Mouse (Mus musculus) left cerebral cortex, adult 2 months (tissue): ENCODE data around the gene Csnk2b. TPM values are rescaled to one million over a fixed set of nuclear protein-coding genes. Genes with fewer than 3 reads are reported as not detected.

Experiments
- DNase-seq, 2 experiments: peaks; one replicate each; pipeline ENCODE4 v3.0.0; 2021 to 2022; ENCODE audit warnings: low spot score in 2 of 2, mixed read lengths in 1 of 2; ENCODE audit errors: extremely low spot score in 1 of 2
- H3K27ac ChIP-seq: fragments of 200-600 bp; 2 replicates; pipeline ENCODE4 v1.8.1; 2022
- H3K4me3 ChIP-seq: fragments of 200-600 bp; 2 replicates; pipeline ENCODE4 v1.8.1; 2022
- CTCF ChIP-seq: fragments of 200-600 bp; IDR thresholded peaks from 2 replicates; pipeline ENCODE4 v1.8.1; 2022; ENCODE audit warnings: antibody characterized with exemption, mild to moderate bottlenecking, moderate library complexity
- intact Hi-C: fragments of 180-260 bp; cut with DNase I; formaldehyde crosslinking; loops from one replicate; pipeline ENCODE4 v1.15.1; 2025
- total RNA-seq, 2 experiments: library from RNA; stranded (reverse); gene quantifications; 2 replicates each; pipeline ENCODE4 v1.2.3; 2021

Gene Csnk2b
- total RNA-seq, 2 experiments from 2014 or later = 177 to 187 TPM

GRCm38 (mm10) chr17:35077786-35078233 lies 44.0 kb downstream of the Csnk2b start, which contains the start of gene Ly6g6d:
TSS of gene Ly6g6d (minus strand) at chr17:35078065.
- peak; percentile 45 for TF ChIP-seq CTCF
- intact Hi-C loops = no loop called here
- peak within 1 kb of the TSS; percentile 11; the same call in 1 of the 2 replicates for H3K27ac ChIP-seq
- DNase-seq = no peak
- H3K4me3 ChIP-seq = peak within 1 kb of the TSS; percentile 22

DNA sequence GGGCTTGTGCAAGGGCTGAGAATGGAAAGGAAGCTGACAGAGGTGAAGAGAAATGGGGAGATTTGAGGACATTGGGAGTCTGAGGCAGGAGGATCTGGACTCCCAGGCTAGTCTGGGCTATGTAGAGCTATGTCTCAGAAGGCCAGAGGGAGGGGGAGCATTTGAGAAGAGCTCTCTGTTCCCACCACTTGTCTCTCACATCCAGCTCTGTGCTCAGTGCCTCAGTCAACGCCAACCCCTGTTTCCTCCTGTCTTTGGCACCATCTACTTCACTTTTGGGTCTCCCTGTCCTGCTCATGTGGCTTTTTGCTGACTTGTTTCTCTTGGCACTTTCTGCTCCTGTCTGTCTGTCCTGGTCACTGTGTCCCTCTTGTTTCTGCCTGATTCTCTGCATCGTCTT lies 44.6 kb downstream of the Csnk2b start:
- no peak for TF ChIP-seq CTCF
- intact Hi-C loops = no loop called here
- Histone ChIP-seq H3K4me3 (peak overlapping the region; percentile 22), H3K27ac (no peak overlapping the region; the same call in 1 of the 2 replicates)
- no peak for DNase-seq

GRCm38 (mm10) chr17:35076507-35077176 lies 45.2 kb downstream of the Csnk2b start, which contains the start of gene Ly6g6e:
TSS of gene Ly6g6e (plus strand) at chr17:35076902.
- intact Hi-C loops = no loop called here
- DNase-seq = no peak
- H3K27ac ChIP-seq = peak within 1 kb of the TSS; percentile 11; the same call in 1 of the 2 replicates
- no peak for TF ChIP-seq CTCF
- H3K4me3 ChIP-seq = peak within 1 kb of the TSS; percentile 22

DNA sequence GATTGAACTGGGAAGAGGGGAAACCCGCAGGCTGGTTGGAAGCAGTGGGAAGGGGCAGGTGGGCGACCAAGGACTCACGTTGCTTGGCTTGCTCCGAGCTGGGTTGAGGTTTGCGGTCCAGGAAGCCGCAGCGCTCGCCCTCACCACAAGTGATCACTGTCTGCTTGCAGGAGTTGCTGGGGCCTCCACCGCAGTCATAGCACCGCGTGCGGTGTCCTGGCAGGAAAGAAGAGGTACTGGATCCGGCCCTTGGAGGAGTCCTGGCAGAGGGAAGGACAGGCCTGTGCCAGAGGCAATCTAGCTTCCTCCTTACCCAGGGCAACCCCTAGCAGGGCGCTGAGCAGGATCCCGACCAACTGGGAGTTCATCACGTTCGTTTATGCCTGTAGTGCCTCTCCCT lies 47.8 kb downstream of the Csnk2b start:
- H3K4me3 ChIP-seq = no peak overlapping the region
- no peak for DNase-seq
- TF ChIP-seq CTCF = no peak
- intact Hi-C loops = no loop called here
- H3K27ac ChIP-seq = no peak overlapping the region

GRCm38 (mm10) chr17:35071454-35071853 lies 50.4 kb downstream of the Csnk2b start:
- no peak for DNase-seq
- H3K27ac ChIP-seq = no peak overlapping the region
- intact Hi-C loops = no loop called here
- H3K4me3 ChIP-seq = no peak overlapping the region
- no peak for TF ChIP-seq CTCF

GRCm38 (mm10) chr17:35070556-35071229 lies 51.2 kb downstream of the Csnk2b start:
- DNase-seq = no peak
- TF ChIP-seq CTCF = no peak; the same call in 1 of the 2 replicates
- no peak overlapping the region for H3K27ac ChIP-seq
- intact Hi-C loops = no loop called here
- no peak overlapping the region for H3K4me3 ChIP-seq

DNA sequence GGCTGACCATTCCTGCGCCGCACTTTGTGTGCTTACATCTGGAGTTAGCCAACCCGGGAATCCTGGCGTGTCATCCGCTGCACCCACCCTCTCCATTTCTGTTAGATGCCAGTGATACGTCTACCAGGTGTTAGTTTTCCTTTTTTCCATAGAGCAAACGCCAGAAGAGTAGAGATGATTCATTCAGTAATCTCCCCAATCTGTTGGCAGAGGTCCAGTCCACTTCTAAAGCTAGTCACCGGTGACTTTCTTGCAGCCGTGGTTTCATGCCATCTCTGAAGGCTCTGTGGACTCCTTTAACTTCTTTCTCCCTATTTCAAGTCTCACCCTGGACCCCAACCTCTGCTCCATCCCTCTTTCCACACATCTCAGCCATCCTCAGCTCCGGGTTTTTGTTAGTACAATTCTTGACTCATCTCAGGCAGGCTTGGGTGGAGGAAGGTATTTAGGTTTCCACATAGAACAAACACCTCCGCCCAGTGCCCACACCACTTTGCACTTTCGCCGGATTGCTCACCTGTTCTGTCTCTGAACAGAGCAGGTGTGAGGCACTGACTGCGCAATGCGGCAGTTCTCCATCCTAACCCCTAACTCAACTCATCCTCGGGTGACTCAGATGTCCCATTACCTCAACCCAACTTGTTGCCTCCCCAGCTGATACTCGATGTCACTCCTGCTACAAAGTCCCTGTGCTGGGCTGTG lies 53.5 kb downstream of the Csnk2b start:
- no peak for DNase-seq

More for the DNA sequence above, 53.5 kb downstream of the Csnk2b start:
- Histone ChIP-seq H3K27ac (no peak overlapping the region), H3K4me3 (no peak overlapping the region)
- intact Hi-C loops = no loop called here
- TF ChIP-seq CTCF = no peak

Other genes with a start within 250 kb of the Csnk2b start
- gene Zbtb12, start 242.6 kb downstream of the Csnk2b start, total RNA-seq = 1 to 10 TPM; 6.5 to 7.4 TPM
- gene Gm20547, start 240.0 kb downstream of the Csnk2b start, total RNA-seq = not detected
- gene C2, start 223.8 kb downstream of the Csnk2b start, total RNA-seq = 1 to 10 TPM; 2.1 to 2.2 TPM
- 100 to 1,000 TPM; 175 to 184 TPM for gene Ehmt2, start 223.6 kb downstream of the Csnk2b start, total RNA-seq
- gene Slc44a4, start 207.6 kb downstream of the Csnk2b start, total RNA-seq = under 1 TPM; 0.45 to 0.79 TPM
- 10 to 100 TPM; 41.6 to 47.3 TPM for gene Neu1, start 190.8 kb downstream of the Csnk2b start, total RNA-seq
- gene Hspa1b, start 162.8 kb downstream of the Csnk2b start, total RNA-seq = 10 to 100 TPM; 18.8 to 22.1 TPM
- not detected for gene Gm20481, start 152.1 kb downstream of the Csnk2b start, total RNA-seq
- 10 to 100 TPM; 14.5 to 17.2 TPM for gene Hspa1a, start 149.9 kb downstream of the Csnk2b start, total RNA-seq
- under 1 TPM; 0.34 to 0.42 TPM for gene Hspa1l, start 149.3 kb downstream of the Csnk2b start, total RNA-seq
- gene Lsm2, start 140.2 kb downstream of the Csnk2b start, total RNA-seq = 10 to 100 TPM; 15.8 to 18.4 TPM
- gene Vars, start 121.1 kb downstream of the Csnk2b start, total RNA-seq = 10 to 100 TPM; 44.1 to 46.6 TPM
- under 1 TPM; 0.40 to 0.43 TPM for gene Vwa7, start 105.5 kb downstream of the Csnk2b start, total RNA-seq
- under 1 TPM in 1 of 2 experiments, not detected in 1; 0.59 TPM for gene Sapcd1, start 94.0 kb downstream of the Csnk2b start, total RNA-seq
- gene Msh5, start 75.3 kb downstream of the Csnk2b start, total RNA-seq = under 1 TPM; 0.27 to 0.56 TPM
- gene Clic1, start 72.1 kb downstream of the Csnk2b start, total RNA-seq = 1 to 10 TPM; 7.4 to 8.3 TPM
- 10 to 100 TPM; 10.1 to 11.0 TPM for gene Ddah2, start 63.0 kb downstream of the Csnk2b start, total RNA-seq
- gene Ly6g6c, start 56.7 kb downstream of the Csnk2b start, total RNA-seq = not detected
- gene Mpig6b, start 55.9 kb downstream of the Csnk2b start, total RNA-seq = not detected
- gene Ly6g6e, start 45.2 kb downstream of the Csnk2b start, total RNA-seq = 1 to 10 TPM; 2.1 to 3.6 TPM
- gene Ly6g6d, start 44.0 kb downstream of the Csnk2b start, total RNA-seq = 1 to 10 TPM in 1 of 2 experiments, under 1 TPM in 1; 0.70 to 1.1 TPM
- under 1 TPM in 1 of 2 experiments, not detected in 1; 0.29 TPM for gene Ly6g6f, start 36.4 kb downstream of the Csnk2b start, total RNA-seq
- gene Abhd16a, start 32.8 kb downstream of the Csnk2b start, total RNA-seq = 100 to 1,000 TPM; 109 to 117 TPM
- gene Ly6g5c, start 13.8 kb downstream of the Csnk2b start, total RNA-seq = not detected
- under 1 TPM; 0.79 TPM for gene Ly6g5b, start 6.6 kb downstream of the Csnk2b start, total RNA-seq
- gene Gpank1, start 598 bp downstream of the Csnk2b start, total RNA-seq = 10 to 100 TPM; 14.8 to 15.0 TPM
- 10 to 100 TPM; 27.0 to 28.5 TPM for gene D17H6S53E, start 4.3 kb upstream of the Csnk2b start, total RNA-seq
- gene Apom, start 10.0 kb upstream of the Csnk2b start, total RNA-seq = not detected
- 100 to 1,000 TPM; 304 to 307 TPM for gene Bag6, start 13.1 kb upstream of the Csnk2b start, total RNA-seq
- gene Prrc2a, start 42.8 kb upstream of the Csnk2b start, total RNA-seq = 100 to 1,000 TPM; 285 to 321 TPM
- gene Aif1, start 54.0 kb upstream of the Csnk2b start, total RNA-seq = 10 to 100 TPM in 1 of 2 experiments, 1 to 10 TPM in 1; 8.0 to 14.4 TPM
- 1 to 10 TPM; 6.4 to 7.4 TPM for gene Lst1, start 66.4 kb upstream of the Csnk2b start, total RNA-seq
- under 1 TPM; 0.79 to 0.86 TPM for gene Ltb, start 72.4 kb upstream of the Csnk2b start, total RNA-seq
- gene Tnf, start 80.0 kb upstream of the Csnk2b start, total RNA-seq = not detected
- gene Lta, start 83.3 kb upstream of the Csnk2b start, total RNA-seq = under 1 TPM; 0.41 to 0.65 TPM
- not detected for gene Gm16181, start 98.8 kb upstream of the Csnk2b start, total RNA-seq
- 100 to 1,000 TPM; 549 to 569 TPM for gene Atp6v1g2, start 111.6 kb upstream of the Csnk2b start, total RNA-seq
- 10 to 100 TPM; 13.0 to 16.1 TPM for gene Nfkbil1, start 113.7 kb upstream of the Csnk2b start, total RNA-seq
- gene Ddx39b, start 119.7 kb upstream of the Csnk2b start, total RNA-seq = 100 to 1,000 TPM; 215 TPM
- 10 to 100 TPM; 20.3 to 25.3 TPM for gene H2-D1, start 140.7 kb upstream of the Csnk2b start, total RNA-seq
- gene H2-Q1, start 198.4 kb upstream of the Csnk2b start, total RNA-seq = under 1 TPM in 1 of 2 experiments, not detected in 1; 0.79 TPM
- gene H2-Q2, start 220.2 kb upstream of the Csnk2b start, total RNA-seq = 1 to 10 TPM in 1 of 2 experiments, under 1 TPM in 1; 0.54 to 1.1 TPM